In genomic region chr7:45067190-45067999, GRCm38 (mm10) we compare ENCODE assay signal across 18 mouse cellular contexts. TPM values are rescaled to one million over a fixed set of nuclear protein-coding genes. Genes with fewer than 3 reads are reported as not detected.
A peak's percentile ranks its signal among the peaks of the same experiment; 100 is the strongest.
DNase-seq lines count a peak whose midpoint lies in the region; ATAC-seq and TF ChIP-seq lines count a peak whose summit lies in the region.
"Had no signal": no experiment of that assay in that cellular context is flagged by ENCODE, and none has a peak within 500 bp of the region (broad histone marks: within the 10 kb centered on the region; RNA-seq: fewer than 3 reads in every experiment).

No protein-coding gene starts in this region.

- DNase-seq in forebrain, embryonic 14.5 days (ENCODE audit: low spot score) = no peak
- no peak for DNase-seq in forebrain, embryonic 10.5 days (ENCODE audit: extremely low spot score, low spot score)
- no peak for DNase-seq in lung, postnatal 10 days
- DNase-seq in liver, embryonic 13.5 days = no peak
- no peak for DNase-seq in heart, postnatal 36 days
- DNase-seq in forebrain, postnatal 0 days = no peak
- DNase-seq: left cerebral cortex, postnatal 4 days; right cerebral cortex, postnatal 14 days had no signal

- no peak overlapping the region for H3K9ac ChIP-seq in forebrain, embryonic 14.5 days (ENCODE audit: low read length)
- H3K9ac ChIP-seq in lung, embryonic 16.5 days (ENCODE audit: low read length) = no peak overlapping the region
- H3K9ac ChIP-seq in liver, embryonic 13.5 days = no peak overlapping the region
- H3K9ac ChIP-seq in forebrain, postnatal 0 days = no peak overlapping the region
- H3K9ac ChIP-seq: embryonic facial prominence, embryonic 13.5 days; heart, embryonic 15.5 days; neural tube, embryonic 15.5 days; stomach, embryonic 15.5 days had no signal

- intact Hi-C loops in heart, postnatal 36 days (cut with DNase I) = loop anchor here (5.0 kb wide), 1 partner anchor 85 kb away; no protein-coding TSS in a partner anchor

- H3K27me3 ChIP-seq in forebrain, embryonic 14.5 days (replicated peaks; ENCODE audit: control insufficient read depth, insufficient read depth, low read length) = no peaks in the 10 kb centered on the region
- H3K27me3 ChIP-seq in forebrain, embryonic 10.5 days (ENCODE audit: poor library complexity, severe bottlenecking) = no peaks in the 10 kb centered on the region
- no peaks in the 10 kb centered on the region for H3K27me3 ChIP-seq in lung, embryonic 16.5 days (ENCODE audit: control insufficient read depth, insufficient read depth, low read depth, low read length)
- H3K27me3 ChIP-seq in liver, embryonic 13.5 days = no peaks in the 10 kb centered on the region
- no peaks in the 10 kb centered on the region for H3K27me3 ChIP-seq in forebrain, postnatal 0 days (ENCODE audit: insufficient read depth, low read length)
- H3K27me3 ChIP-seq: embryonic facial prominence, embryonic 13.5 days; heart, embryonic 15.5 days; neural tube, embryonic 15.5 days; stomach, embryonic 15.5 days had no signal

- no peaks in the 10 kb centered on the region for H3K4me1 ChIP-seq in forebrain, embryonic 14.5 days (ENCODE audit: control insufficient read depth, insufficient read depth, low read length)
- peaks cover 8% of the 10 kb centered on the region for H3K4me1 ChIP-seq in forebrain, embryonic 10.5 days
- H3K4me1 ChIP-seq in lung, embryonic 16.5 days (replicated peaks; ENCODE audit: control insufficient read depth, insufficient read depth, low read length) = peaks cover 6% of the 10 kb centered on the region
- H3K4me1 ChIP-seq in liver, embryonic 13.5 days (replicated peaks) = peaks cover 40% of the 10 kb centered on the region
- H3K4me1 ChIP-seq in forebrain, postnatal 0 days (ENCODE audit: insufficient read depth) = no peaks in the 10 kb centered on the region; the same call in 1 of the 2 replicates

- no peaks in the 10 kb centered on the region for H3K9me3 ChIP-seq in forebrain, embryonic 14.5 days (replicated peaks; ENCODE audit: control insufficient read depth, low read length)
- H3K9me3 ChIP-seq in forebrain, embryonic 10.5 days = no peaks in the 10 kb centered on the region
- H3K9me3 ChIP-seq in lung, embryonic 16.5 days (ENCODE audit: control insufficient read depth, low read length) = no peaks in the 10 kb centered on the region
- H3K9me3 ChIP-seq in liver, embryonic 13.5 days (replicated peaks) = no peaks in the 10 kb centered on the region
- H3K9me3 ChIP-seq in forebrain, postnatal 0 days (ENCODE audit: low read length) = no peaks in the 10 kb centered on the region
- H3K9me3 ChIP-seq: embryonic facial prominence, embryonic 13.5 days; heart, embryonic 15.5 days; hindbrain, embryonic 10.5 days; neural tube, embryonic 15.5 days; stomach, embryonic 15.5 days had no signal

- WGBS in forebrain, embryonic 14.5 days = 70% methylated on average over 4 of the region's 4 CpGs
- 78% methylated on average over 4 of the region's 4 CpGs for WGBS in forebrain, embryonic 10.5 days
- WGBS in lung, embryonic 16.5 days = 82% methylated on average over 4 of the region's 4 CpGs
- WGBS in liver, embryonic 13.5 days (ENCODE audit: insufficient replicate concordance) = 49% methylated on average over 4 of the region's 4 CpGs
- 82% methylated on average over 4 of the region's 4 CpGs for WGBS in forebrain, postnatal 0 days

- no peak overlapping the region for H3K4me2 ChIP-seq in forebrain, embryonic 14.5 days (ENCODE audit: low read length)
- no peak overlapping the region for H3K4me2 ChIP-seq in lung, embryonic 16.5 days (ENCODE audit: low read depth, low read length)
- no peak overlapping the region for H3K4me2 ChIP-seq in liver, embryonic 13.5 days
- H3K4me2 ChIP-seq in forebrain, postnatal 0 days (ENCODE audit: low read depth) = no peak overlapping the region
- H3K4me2 ChIP-seq: embryonic facial prominence, embryonic 13.5 days; heart, embryonic 15.5 days; neural tube, embryonic 15.5 days; stomach, embryonic 15.5 days had no signal

- H3K4me3 ChIP-seq in forebrain, embryonic 14.5 days (ENCODE audit: low read depth, low read length) = no peak overlapping the region
- H3K4me3 ChIP-seq in forebrain, embryonic 10.5 days = no peak overlapping the region
- H3K4me3 ChIP-seq in lung, embryonic 16.5 days (ENCODE audit: low read length) = no peak overlapping the region
- no peak overlapping the region for H3K4me3 ChIP-seq in liver, embryonic 13.5 days (replicated peaks)
- H3K4me3 ChIP-seq in forebrain, postnatal 0 days (ENCODE audit: low read depth, low read length) = no peak overlapping the region
- H3K4me3 ChIP-seq: embryonic facial prominence, embryonic 13.5 days; heart, embryonic 15.5 days; hindbrain, embryonic 10.5 days; neural tube, embryonic 15.5 days; stomach, embryonic 15.5 days had no signal

- no peak overlapping the region for H3K27ac ChIP-seq in forebrain, embryonic 14.5 days (ENCODE audit: low read depth, low read length)
- H3K27ac ChIP-seq in forebrain, embryonic 10.5 days = no peak overlapping the region
- no peak overlapping the region for H3K27ac ChIP-seq in lung, embryonic 16.5 days (ENCODE audit: low read length)
- no peak overlapping the region for H3K27ac ChIP-seq in liver, embryonic 13.5 days
- no peak overlapping the region for H3K27ac ChIP-seq in forebrain, postnatal 0 days (ENCODE audit: low read depth, low read length)
- H3K27ac ChIP-seq: embryonic facial prominence, embryonic 13.5 days; heart, embryonic 15.5 days; hindbrain, embryonic 10.5 days; hindbrain, postnatal 0 days; macrophage; neural tube, embryonic 15.5 days; stomach, embryonic 15.5 days had no signal

- TF ChIP-seq CTCF in forebrain, postnatal 0 days (IDR thresholded peaks at IDR 0.05; ENCODE audit: low read depth) = no peak

- ATAC-seq in forebrain, embryonic 14.5 days = 0 out of 2 replicates have a peak, but pooled peaks have one; percentile 12
- 0 out of 2 replicates have a peak, but pooled peaks have one; percentile 3 for ATAC-seq in lung, embryonic 16.5 days (ENCODE audit: low read depth)
- peak; percentile 23 for ATAC-seq in liver, embryonic 13.5 days (ENCODE audit: low read depth)
- ATAC-seq in megakaryocyte-erythroid progenitor cell, adult 5-6 weeks (replicated peaks; ENCODE audit: low FRiP score, low TSS enrichment, poor library complexity, severe bottlenecking) = peak; percentile 58
- ATAC-seq in forebrain, postnatal 0 days = no peak
- ATAC-seq: midbrain, embryonic 16.5 days had no signal

- no peaks in the 10 kb centered on the region for H3K36me3 ChIP-seq in forebrain, embryonic 14.5 days (ENCODE audit: control insufficient read depth, insufficient read depth, low read length)
- H3K36me3 ChIP-seq in forebrain, embryonic 10.5 days (replicated peaks) = no peaks in the 10 kb centered on the region
- no peaks in the 10 kb centered on the region for H3K36me3 ChIP-seq in lung, embryonic 16.5 days (ENCODE audit: control insufficient read depth, insufficient read depth, low read length)
- H3K36me3 ChIP-seq in liver, embryonic 13.5 days = 0 out of 2 replicates have a peak, but pooled peaks cover 3% of the 10 kb centered on the region
- no peaks in the 10 kb centered on the region for H3K36me3 ChIP-seq in forebrain, postnatal 0 days (ENCODE audit: insufficient read depth)
- H3K36me3 ChIP-seq: neural tube, embryonic 15.5 days had no signal

RNA-seq across cellular contexts. Expression of gene Prrg2, which starts 4.9 kb away (rescaled TPM):
- polyA plus RNA-seq in forebrain, embryonic 14.5 days (2014; fragmentation: Nextera tagmentation; extraction: Ambion mirVana) = 12.0 and 13.4 TPM in 2 replicates
- 16.5 and 17.7 TPM in 2 replicates for polyA plus RNA-seq in forebrain, embryonic 10.5 days (2016; fragmentation: Nextera tagmentation; extraction: Ambion mirVana)
- 28.7 and 31.9 TPM in 2 replicates for polyA plus RNA-seq in lung, embryonic 16.5 days (2015; fragmentation: Nextera tagmentation; extraction: Ambion mirVana)
- 7.1 and 7.8 TPM in 2 replicates for polyA plus RNA-seq in liver, embryonic 13.5 days (2015; fragmentation: Nextera tagmentation; extraction: Ambion mirVana)
- total RNA-seq in megakaryocyte-erythroid progenitor cell, adult 5-6 weeks (2014; fragmentation: Nextera tagmentation) = 4.3 and 4.7 TPM in 2 replicates
- 3.5 and 6.2 TPM in 2 replicates for total RNA-seq in megakaryocyte-erythroid progenitor cell, adult 5-6 weeks (2017)
- 1 to 10 TPM; 7.7 to 7.9 TPM for total RNA-seq in heart, postnatal 36 days (2021)
- 6.3 and 15.9 TPM in 2 replicates for total RNA-seq in forebrain, postnatal 0 days (2014; rRNA removed)
- 14.9 and 15.1 TPM in 2 replicates for polyA plus RNA-seq in forebrain, postnatal 0 days (2015; fragmentation: Nextera tagmentation; extraction: Ambion mirVana)

RNA-seq across cellular contexts. Expression of gene Nosip, which starts 5.2 kb away (rescaled TPM):
- polyA plus RNA-seq in forebrain, embryonic 14.5 days (2014; fragmentation: Nextera tagmentation; extraction: Ambion mirVana) = 70.4 and 71.8 TPM in 2 replicates
- polyA plus RNA-seq in forebrain, embryonic 10.5 days (2016; fragmentation: Nextera tagmentation; extraction: Ambion mirVana) = 61.2 and 67.6 TPM in 2 replicates
- 72.5 and 77.8 TPM in 2 replicates for polyA plus RNA-seq in lung, embryonic 16.5 days (2015; fragmentation: Nextera tagmentation; extraction: Ambion mirVana)
- polyA plus RNA-seq in liver, embryonic 13.5 days (2015; fragmentation: Nextera tagmentation; extraction: Ambion mirVana) = 31.5 and 32.0 TPM in 2 replicates
- total RNA-seq in megakaryocyte-erythroid progenitor cell, adult 5-6 weeks (2014; fragmentation: Nextera tagmentation) = 27.8 and 55.1 TPM in 2 replicates
- total RNA-seq in megakaryocyte-erythroid progenitor cell, adult 5-6 weeks (2017) = 40.9 and 48.3 TPM in 2 replicates
- total RNA-seq in heart, postnatal 36 days (2021) = 10 to 100 TPM; 30.3 to 32.1 TPM
- total RNA-seq in forebrain, postnatal 0 days (2014; rRNA removed) = 75.2 and 76.4 TPM in 2 replicates
- 74.3 and 75.2 TPM in 2 replicates for polyA plus RNA-seq in forebrain, postnatal 0 days (2015; fragmentation: Nextera tagmentation; extraction: Ambion mirVana)

RNA-seq across cellular contexts. Expression of gene Prr12, which starts 14.7 kb away (rescaled TPM):
- polyA plus RNA-seq in forebrain, embryonic 14.5 days (2014; fragmentation: Nextera tagmentation; extraction: Ambion mirVana) = 13.6 and 16.0 TPM in 2 replicates
- polyA plus RNA-seq in forebrain, embryonic 10.5 days (2016; fragmentation: Nextera tagmentation; extraction: Ambion mirVana) = 11.9 and 12.7 TPM in 2 replicates
- polyA plus RNA-seq in lung, embryonic 16.5 days (2015; fragmentation: Nextera tagmentation; extraction: Ambion mirVana) = 9.2 TPM in 2 replicates
- polyA plus RNA-seq in liver, embryonic 13.5 days (2015; fragmentation: Nextera tagmentation; extraction: Ambion mirVana) = 1.7 and 2.2 TPM in 2 replicates
- 26.6 and 28.7 TPM in 2 replicates for total RNA-seq in megakaryocyte-erythroid progenitor cell, adult 5-6 weeks (2014; fragmentation: Nextera tagmentation)
- total RNA-seq in megakaryocyte-erythroid progenitor cell, adult 5-6 weeks (2017) = 1.9 and 2.1 TPM in 2 replicates
- 10 to 100 TPM; 23.4 to 29.4 TPM for total RNA-seq in heart, postnatal 36 days (2021)
- total RNA-seq in forebrain, postnatal 0 days (2014; rRNA removed) = 12.6 and 14.0 TPM in 2 replicates
- polyA plus RNA-seq in forebrain, postnatal 0 days (2015; fragmentation: Nextera tagmentation; extraction: Ambion mirVana) = 4.9 and 8.2 TPM in 2 replicates

RNA-seq across cellular contexts. Expression of gene Rcn3, which starts 24.6 kb away (rescaled TPM):
- 67.4 and 73.9 TPM in 2 replicates for polyA plus RNA-seq in forebrain, embryonic 14.5 days (2014; fragmentation: Nextera tagmentation; extraction: Ambion mirVana)
- 101 and 113 TPM in 2 replicates for polyA plus RNA-seq in forebrain, embryonic 10.5 days (2016; fragmentation: Nextera tagmentation; extraction: Ambion mirVana)
- polyA plus RNA-seq in lung, embryonic 16.5 days (2015; fragmentation: Nextera tagmentation; extraction: Ambion mirVana) = 308 and 326 TPM in 2 replicates
- 35.6 and 38.7 TPM in 2 replicates for polyA plus RNA-seq in liver, embryonic 13.5 days (2015; fragmentation: Nextera tagmentation; extraction: Ambion mirVana)
- 7.6 and 15.6 TPM in 2 replicates for total RNA-seq in megakaryocyte-erythroid progenitor cell, adult 5-6 weeks (2014; fragmentation: Nextera tagmentation)
- total RNA-seq in megakaryocyte-erythroid progenitor cell, adult 5-6 weeks (2017) = 16.7 and 23.0 TPM in 2 replicates
- total RNA-seq in heart, postnatal 36 days (2021) = 10 to 100 TPM; 26.4 to 28.1 TPM
- total RNA-seq in forebrain, postnatal 0 days (2014; rRNA removed) = 29.7 and 43.8 TPM in 2 replicates
- 32.6 and 36.4 TPM in 2 replicates for polyA plus RNA-seq in forebrain, postnatal 0 days (2015; fragmentation: Nextera tagmentation; extraction: Ambion mirVana)

RNA-seq across cellular contexts. Expression of gene Fcgrt, which starts 36.3 kb away (rescaled TPM):
- polyA plus RNA-seq in forebrain, embryonic 14.5 days (2014; fragmentation: Nextera tagmentation; extraction: Ambion mirVana) = 20.3 and 26.9 TPM in 2 replicates
- polyA plus RNA-seq in forebrain, embryonic 10.5 days (2016; fragmentation: Nextera tagmentation; extraction: Ambion mirVana) = 5.5 and 5.9 TPM in 2 replicates
- 93.7 and 97.1 TPM in 2 replicates for polyA plus RNA-seq in lung, embryonic 16.5 days (2015; fragmentation: Nextera tagmentation; extraction: Ambion mirVana)
- polyA plus RNA-seq in liver, embryonic 13.5 days (2015; fragmentation: Nextera tagmentation; extraction: Ambion mirVana) = 29.2 and 31.9 TPM in 2 replicates
- 0.82 TPM in 1 of 2 replicates, not detected in the other for total RNA-seq in megakaryocyte-erythroid progenitor cell, adult 5-6 weeks (2014; fragmentation: Nextera tagmentation)
- 1.1 and 1.8 TPM in 2 replicates for total RNA-seq in megakaryocyte-erythroid progenitor cell, adult 5-6 weeks (2017)
- total RNA-seq in heart, postnatal 36 days (2021) = 10 to 100 TPM; 77.1 to 84.5 TPM
- 24.9 and 29.4 TPM in 2 replicates for total RNA-seq in forebrain, postnatal 0 days (2014; rRNA removed)
- 35.1 and 44.7 TPM in 2 replicates for polyA plus RNA-seq in forebrain, postnatal 0 days (2015; fragmentation: Nextera tagmentation; extraction: Ambion mirVana)
